Mouse (Mus musculus) stomach, embryonic 14.5 days (tissue): ENCODE data around the gene Prkch. TPM values are rescaled to one million over a fixed set of nuclear protein-coding genes. Genes with fewer than 3 reads are reported as not detected.

ENCODE experiments used
- ATAC-seq: fragments of 200-750 bp; cut with Nextera tagmentation; 2 replicates; pipeline ENCODE4 v1.8.0; 2017; ENCODE audit warnings: low read depth, moderate TSS enrichment; ENCODE audit not compliant: insufficient number of reproducible peaks, insufficient read depth, low FRiP score
- H3K27ac ChIP-seq: fragments of 300-500 bp; sonication (generic); 2 replicates; pipeline ENCODE4 v1.5.1; 2014; ENCODE audit warnings: mild to moderate bottlenecking, low read length, moderate library complexity, mixed read lengths
- H3K27me3 ChIP-seq: fragments of 300-500 bp; sonication (generic); 2 replicates; pipeline ENCODE4 v1.6.1; 2014; ENCODE audit warnings: low read length, control low read depth, mixed read lengths; ENCODE audit not compliant: control insufficient read depth, insufficient read depth
- H3K36me3 ChIP-seq: fragments of 300-500 bp; sonication (generic); 2 replicates; pipeline ENCODE4 v1.6.1; 2014; ENCODE audit warnings: mild to moderate bottlenecking, control low read depth, low read length, moderate library complexity, mixed read lengths; ENCODE audit not compliant: control insufficient read depth, insufficient read depth
- H3K4me1 ChIP-seq: fragments of 300-500 bp; sonication (generic); 2 replicates; pipeline ENCODE4 v1.6.1; 2014; ENCODE audit warnings: low read length, control low read depth, mixed read lengths; ENCODE audit not compliant: control insufficient read depth, insufficient read depth
- H3K4me2 ChIP-seq: fragments of 300-500 bp; sonication (generic); replicated peaks from 2 replicates; pipeline ENCODE4 v1.6.1; 2014; ENCODE audit warnings: low read depth, low read length, control low read depth
- H3K4me3 ChIP-seq: fragments of 300-500 bp; sonication (generic); 2 replicates; pipeline ENCODE4 v1.5.1; 2014; ENCODE audit warnings: low read depth, low read length, control low read depth
- H3K9ac ChIP-seq: fragments of 300-500 bp; sonication (generic); replicated peaks from 2 replicates; pipeline ENCODE4 v1.6.1; 2014; ENCODE audit warnings: low read depth, mild to moderate bottlenecking, control low read depth, low read length, moderate library complexity, mixed read lengths
- H3K9me3 ChIP-seq: fragments of 300-500 bp; sonication (generic); 2 replicates; pipeline ENCODE4 v1.6.1; 2016; ENCODE audit warnings: low read depth, low read length, control low read depth; ENCODE audit not compliant: control insufficient read depth
- WGBS: fragments of 180-500 bp; shearing (Covaris S2); extraction: QIAGEN DNeasy Blood & Tissue Kit; methylation state at CpG from one replicate; pipeline ENCODE4 v1.1.7; 2014; 5-methylcytosine and 5-hydroxymethylcytosine counted together
- polyA plus RNA-seq: library from polyadenylated mRNA; unstranded; fragments of >200 nt; fragmentation: Nextera tagmentation; extraction: Ambion mirVana; gene quantifications from 2 replicates; pipeline ENCODE4 v1.2.1, GENCODE M21; 2014

The Prkch gene
- polyA plus RNA-seq, 1 experiment from 2014 or later: 12.1 TPM

- WGBS: 21% methylated on average over 3 of the region's 3 CpGs
- Histone ChIP-seq H3K36me3 (no peaks in the 10 kb centered on the region), H3K4me3 (no peak overlapping the region), H3K27me3 (no peaks in the 10 kb centered on the region), H3K27ac (no peak overlapping the region), H3K4me1 (peaks cover 3% of the 10 kb centered on the region; the same call in 1 of the 2 replicates), H3K9me3 (no peaks in the 10 kb centered on the region), H3K4me2 (no peak overlapping the region), H3K9ac (no peak overlapping the region)
- no peak for ATAC-seq
These were observed 204.3 kb downstream of the Prkch start for GRCm38 (mm10) chr12:73788850-73789249.

GRCm38 (mm10) chr12:73790571-73791108 lies 206.0 kb downstream of the Prkch start:
- H3K27me3 ChIP-seq: no peaks in the 10 kb centered on the region
- no peaks in the 10 kb centered on the region for H3K9me3 ChIP-seq
- no peak overlapping the region for H3K9ac ChIP-seq
- H3K27ac ChIP-seq: peak overlapping the region; percentile 52
- no peaks in the 10 kb centered on the region for H3K36me3 ChIP-seq
- ATAC-seq: no peak
- WGBS: 53% methylated on average over 5 of the region's 5 CpGs
- peaks cover 12% of the 10 kb centered on the region; the same call in 1 of the 2 replicates for H3K4me1 ChIP-seq
- H3K4me3 ChIP-seq: no peak overlapping the region
- no peak overlapping the region for H3K4me2 ChIP-seq

- Histone ChIP-seq H3K4me1 (peaks cover 12% of the 10 kb centered on the region; the same call in 1 of the 2 replicates), H3K27ac (no peak overlapping the region), H3K9me3 (no peaks in the 10 kb centered on the region), H3K36me3 (no peaks in the 10 kb centered on the region), H3K4me3 (no peak overlapping the region), H3K4me2 (no peak overlapping the region), H3K27me3 (no peaks in the 10 kb centered on the region), H3K9ac (no peak overlapping the region)
- ATAC-seq: no peak
- WGBS: 50% methylated on average over 13 of the region's 13 CpGs
These were observed 208.6 kb downstream of the Prkch start for GRCm38 (mm10) chr12:73793216-73793615.

GRCm38 (mm10) chr12:73793744-73794143 lies 209.1 kb downstream of the Prkch start:
- H3K36me3 ChIP-seq: no peaks in the 10 kb centered on the region
- ATAC-seq: no peak
- no peaks in the 10 kb centered on the region for H3K27me3 ChIP-seq
- no peak overlapping the region for H3K4me2 ChIP-seq
- H3K27ac ChIP-seq: no peak overlapping the region
- H3K4me3 ChIP-seq: no peak overlapping the region
- 24% methylated on average over 5 of the region's 5 CpGs for WGBS
- H3K9ac ChIP-seq: no peak overlapping the region
- H3K4me1 ChIP-seq: peaks cover 12% of the 10 kb centered on the region; the same call in 1 of the 2 replicates
- H3K9me3 ChIP-seq: no peaks in the 10 kb centered on the region

- Histone ChIP-seq H3K9ac (no peak overlapping the region), H3K4me3 (no peak overlapping the region), H3K27me3 (no peaks in the 10 kb centered on the region), H3K36me3 (no peaks in the 10 kb centered on the region), H3K4me2 (0 out of 2 replicates have a peak overlapping the region, but pooled peaks have one; percentile 1), H3K9me3 (no peaks in the 10 kb centered on the region), H3K4me1 (peaks cover 12% of the 10 kb centered on the region; the same call in 1 of the 2 replicates), H3K27ac (no peak overlapping the region)
- 22% methylated on average over 17 of the region's 17 CpGs for WGBS
- no peak for ATAC-seq
These were observed 209.7 kb downstream of the Prkch start for GRCm38 (mm10) chr12:73794151-73794883.

GRCm38 (mm10) chr12:73799671-73800070 lies 215.1 kb downstream of the Prkch start:
- ATAC-seq: no peak
- no peak overlapping the region for H3K9ac ChIP-seq
- WGBS: 77% methylated on average over 5 of the region's 5 CpGs
- no peaks in the 10 kb centered on the region for H3K36me3 ChIP-seq
- H3K27me3 ChIP-seq: no peaks in the 10 kb centered on the region
- H3K4me1 ChIP-seq: peaks cover 5% of the 10 kb centered on the region; the same call in 1 of the 2 replicates
- no peaks in the 10 kb centered on the region for H3K9me3 ChIP-seq
- H3K4me3 ChIP-seq: no peak overlapping the region
- H3K27ac ChIP-seq: no peak overlapping the region
- no peak overlapping the region for H3K4me2 ChIP-seq

- H3K4me2 ChIP-seq: no peak overlapping the region
- WGBS: 37% methylated on average over 3 of the region's 3 CpGs
- no peaks in the 10 kb centered on the region for H3K27me3 ChIP-seq
- H3K4me3 ChIP-seq: no peak overlapping the region
- ATAC-seq: no peak
- H3K4me1 ChIP-seq: peaks cover 4% of the 10 kb centered on the region; the same call in 1 of the 2 replicates
- no peaks in the 10 kb centered on the region for H3K9me3 ChIP-seq
- no peak overlapping the region for H3K27ac ChIP-seq
- H3K9ac ChIP-seq: no peak overlapping the region
- H3K36me3 ChIP-seq: no peaks in the 10 kb centered on the region
These were observed 216.3 kb downstream of the Prkch start for GRCm38 (mm10) chr12:73800886-73801285.

GRCm38 (mm10) chr12:73801845-73802244 lies 217.2 kb downstream of the Prkch start:
- H3K27me3 ChIP-seq: no peaks in the 10 kb centered on the region
- no peaks in the 10 kb centered on the region for H3K9me3 ChIP-seq
- WGBS: 89% methylated on average over 8 of the region's 8 CpGs
- H3K4me2 ChIP-seq: no peak overlapping the region
- H3K27ac ChIP-seq: no peak overlapping the region
- ATAC-seq: no peak
- no peak overlapping the region for H3K4me3 ChIP-seq
- no peak overlapping the region for H3K9ac ChIP-seq
- H3K4me1 ChIP-seq: peaks cover 4% of the 10 kb centered on the region; the same call in 1 of the 2 replicates
- no peaks in the 10 kb centered on the region for H3K36me3 ChIP-seq
